Comparison of ENCODE assay signal across 8 mouse cellular contexts in the genomic region with DNA sequence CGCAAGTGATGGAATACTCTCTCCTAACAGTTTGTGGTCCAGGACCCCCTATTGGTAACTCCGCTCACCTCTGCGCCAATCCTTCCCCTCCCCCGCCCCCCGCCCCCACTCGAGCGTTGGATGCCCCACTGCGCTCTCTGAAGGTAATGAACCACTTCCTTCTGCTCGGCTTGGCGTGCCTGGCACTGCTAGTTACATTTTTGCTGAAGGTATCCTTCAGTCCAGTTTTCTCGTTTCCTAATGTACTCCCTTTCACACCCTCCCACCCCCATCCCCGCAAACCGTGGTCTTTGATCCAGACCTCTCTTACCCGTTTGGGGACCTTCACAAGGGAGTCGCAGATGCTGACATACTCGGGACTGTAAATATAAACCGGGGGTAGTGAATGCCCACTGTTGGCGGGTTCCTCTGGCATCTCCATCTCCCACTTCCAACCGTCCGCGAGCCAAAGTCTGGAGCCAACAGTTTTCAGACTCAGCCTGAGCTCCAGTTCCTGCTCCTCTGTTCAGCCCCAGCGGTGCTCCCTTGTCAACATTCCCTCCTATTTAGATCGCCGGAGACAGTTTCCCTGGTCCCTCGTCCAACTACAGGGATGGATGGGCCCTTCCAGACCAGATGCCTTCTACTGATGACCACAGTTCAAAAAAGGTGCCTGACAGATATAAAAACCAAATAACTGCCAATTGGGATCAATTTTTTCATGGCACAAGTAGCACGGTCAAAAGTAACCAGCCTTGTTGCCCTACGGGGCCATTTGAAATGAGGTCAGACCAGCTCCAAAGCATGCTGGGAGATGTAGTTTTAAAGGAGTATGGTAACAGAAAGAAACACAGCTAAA. TPM values are rescaled to one million over a fixed set of nuclear protein-coding genes. Genes with fewer than 3 reads are reported as not detected.
A peak's percentile ranks its signal among the peaks of the same experiment; 100 is the strongest.
DNase-seq lines count a peak whose midpoint lies in the region; ATAC-seq and TF ChIP-seq lines count a peak whose summit lies in the region.

Gene Hdac8 (minus strand): TSS at position 716 of the 838 bp plus-strand sequence.

- H3K9ac ChIP-seq in embryonic facial prominence, embryonic 11.5 days (replicated peaks; ENCODE audit: low read length) = peak within 1 kb of the TSS; percentile 56
- H3K9ac ChIP-seq in midbrain, embryonic 12.5 days (replicated peaks) = peak within 1 kb of the TSS; percentile 49

- TF ChIP-seq POLR2A in small intestine, adult 2 months (IDR thresholded peaks at IDR 0.05; ENCODE audit: low read depth, low read length) = no peak

- H3K4me2 ChIP-seq in embryonic facial prominence, embryonic 11.5 days (ENCODE audit: low read depth, low read length) = peak within 1 kb of the TSS; percentile 34
- H3K4me2 ChIP-seq in midbrain, embryonic 12.5 days (replicated peaks) = peak within 1 kb of the TSS; percentile 55

- WGBS in embryonic facial prominence, embryonic 11.5 days = 20% methylated on average over 27 of the region's 27 CpGs
- WGBS in limb, embryonic 10.5 days = 9% methylated on average over 27 of the region's 27 CpGs
- WGBS in midbrain, embryonic 12.5 days = 22% methylated on average over 27 of the region's 27 CpGs
- whole genome bisulfite sequencing in small intestine, adult 2 months = 8% methylated on average over 27 of the region's 27 CpGs

- no peaks in the 10 kb centered on the region for H3K27me3 ChIP-seq in embryonic facial prominence, embryonic 11.5 days (ENCODE audit: control insufficient read depth, insufficient read depth, low read length)
- H3K27me3 ChIP-seq in limb, embryonic 10.5 days (ENCODE audit: low read depth, poor library complexity, severe bottlenecking) = peaks cover 85% of the 10 kb centered on the region
- H3K27me3 ChIP-seq in midbrain, embryonic 12.5 days = peaks cover 27% of the 10 kb centered on the region
- H3K27me3 ChIP-seq in small intestine, adult 2 months (ENCODE audit: control insufficient read depth, insufficient read depth, low read length) = no peaks in the 10 kb centered on the region

- H3K36me3 ChIP-seq in embryonic facial prominence, embryonic 11.5 days (replicated peaks; ENCODE audit: control insufficient read depth, insufficient read depth, low read depth, low read length) = no peaks in the 10 kb centered on the region
- no peaks in the 10 kb centered on the region for H3K36me3 ChIP-seq in limb, embryonic 10.5 days
- no peaks in the 10 kb centered on the region for H3K36me3 ChIP-seq in midbrain, embryonic 12.5 days
- no peaks in the 10 kb centered on the region for H3K36me3 ChIP-seq in small intestine, adult 2 months (ENCODE audit: control insufficient read depth, insufficient read depth, low read length)

- H3K4me1 ChIP-seq in embryonic facial prominence, embryonic 11.5 days (ENCODE audit: control insufficient read depth, insufficient read depth, low read length) = no peaks in the 10 kb centered on the region
- no peaks in the 10 kb centered on the region for H3K4me1 ChIP-seq in limb, embryonic 10.5 days
- H3K4me1 ChIP-seq in midbrain, embryonic 12.5 days = no peaks in the 10 kb centered on the region
- H3K4me1 ChIP-seq in small intestine, adult 2 months (ENCODE audit: control insufficient read depth, insufficient read depth, insufficient read length, low read length) = no peaks in the 10 kb centered on the region

- H3K9me3 ChIP-seq in embryonic facial prominence, embryonic 11.5 days (replicated peaks; ENCODE audit: control insufficient read depth, low read length) = no peaks in the 10 kb centered on the region
- no peaks in the 10 kb centered on the region for H3K9me3 ChIP-seq in limb, embryonic 10.5 days (replicated peaks)
- no peaks in the 10 kb centered on the region for H3K9me3 ChIP-seq in midbrain, embryonic 12.5 days

- peak; percentile 76 for ATAC-seq in embryonic facial prominence, embryonic 11.5 days (replicated peaks; ENCODE audit: insufficient number of reproducible peaks, low FRiP score, low TSS enrichment, low read depth)
- peak; percentile 90 for ATAC-seq in midbrain, embryonic 12.5 days (ENCODE audit: low FRiP score, low read depth)

- H3K4me3 ChIP-seq in embryonic facial prominence, embryonic 11.5 days (ENCODE audit: low read depth, low read length) = peak within 1 kb of the TSS; percentile 48
- peak within 1 kb of the TSS; percentile 59 for H3K4me3 ChIP-seq in limb, embryonic 10.5 days
- peak within 1 kb of the TSS; percentile 53 for H3K4me3 ChIP-seq in midbrain, embryonic 12.5 days
- peak within 1 kb of the TSS; percentile 97 for H3K4me3 ChIP-seq in small intestine, adult 2 months (ENCODE audit: low read depth, low read length)

- 0 out of 2 replicates have a peak within 1 kb of the TSS, but pooled peaks have one; percentile 35 for H3K27ac ChIP-seq in embryonic facial prominence, embryonic 11.5 days (replicated peaks; ENCODE audit: low read depth, low read length)
- peak within 1 kb of the TSS; percentile 77 for H3K27ac ChIP-seq in limb, embryonic 10.5 days
- peak within 1 kb of the TSS; percentile 30; the same call in 1 of the 2 replicates for H3K27ac ChIP-seq in midbrain, embryonic 12.5 days (replicated peaks)
- H3K27ac ChIP-seq in small intestine, adult 2 months (ENCODE audit: insufficient read depth, low read depth, low read length) = peak within 1 kb of the TSS; percentile 51

- no peak for TF ChIP-seq CTCF in small intestine, adult 2 months (IDR thresholded peaks at IDR 0.05; ENCODE audit: extremely low read depth, insufficient read length, insufficient replicate concordance, low read depth, low read length)

- DNase-seq in 3134 (ENCODE audit: extremely low read depth, insufficient read length, low spot score) = peak; percentile 63
- peak; percentile 57 for DNase-seq in adrenal gland, postnatal 14 days
- DNase-seq in embryonic facial prominence, embryonic 11.5 days (ENCODE audit: low spot score) = peak; percentile 79
- peak; percentile 61 to 64 for DNase-seq in heart, adult 18-20 months
- DNase-seq in kidney, adult 18-20 months = peak; percentile 69
- peak; percentile 53 for DNase-seq in limb, embryonic 10.5 days (ENCODE audit: low spot score)

RNA-seq across cellular contexts. Expression of gene Hdac8, which starts in this region (rescaled TPM):
- total RNA-seq in adrenal gland, postnatal 14 days (2021) = 8.7 and 10.0 TPM in 2 replicates
- polyA plus RNA-seq in embryonic facial prominence, embryonic 11.5 days (2014; fragmentation: Nextera tagmentation; extraction: Ambion mirVana) = 3.2 and 4.2 TPM in 2 replicates
- total RNA-seq in heart, adult 18-20 months (2021) = 1 to 10 TPM; 3.4 to 3.8 TPM
- polyA plus RNA-seq in limb, embryonic 10.5 days (2016; fragmentation: Nextera tagmentation; extraction: Ambion mirVana) = 9.7 and 13.1 TPM in 2 replicates
- polyA plus RNA-seq in midbrain, embryonic 12.5 days (2016; fragmentation: Nextera tagmentation; extraction: Ambion mirVana) = 8.3 and 8.7 TPM in 2 replicates
- 0.77 and 1.5 TPM in 2 replicates for polyA plus RNA-seq in small intestine, adult 2 months (2012; rRNA removed)

Comparison
In these comparisons a context has a peak if more than half of its experiments do, and no peak if none do; other contexts are left out.
1. Peak in every context shown above with its lines: DNase-seq, ATAC-seq, H3K4me3 ChIP-seq and H3K27ac ChIP-seq.